Mouse (Mus musculus): Measurements from ENCODE around the gene Txndc11. TPM values are rescaled to one million over a fixed set of nuclear protein-coding genes. Genes with fewer than 3 reads are reported as not detected.

The Txndc11 gene
- total and polyA plus RNA-seq, 3 experiments, result 24.9 to 33.7 TPM; not detected in 1

- no peaks in the 10 kb centered on the region for H3K9me3 ChIP-seq (replicated peaks; ENCODE audit: insufficient read depth, low read length)
- H3K36me3 ChIP-seq (ENCODE audit: control insufficient read depth in 1 of 2, insufficient read depth in 2 of 2, low read length in 2 of 2), result peaks cover 0 to 10% of the 10 kb centered on the region in 2 experiments; a peak in 1 of 4 replicates
- H3K4me1 ChIP-seq (ENCODE audit: control insufficient read depth in 1 of 2, insufficient read depth in 2 of 2, low read length in 2 of 2), result peaks cover 0 to 14% of the 10 kb centered on the region in 2 experiments; a peak in 3 of 4 replicates
- DNase-seq (ENCODE audit: low read depth, low spot score), result no peak
- TF ChIP-seq ZKSCAN1 (IDR thresholded peaks at IDR 0.05; ENCODE audit: low read depth, low read length) (no peak), ELF1 (IDR thresholded peaks at IDR 0.05; ENCODE audit: low read depth, low read length) (no peak), JUND (IDR thresholded peaks at IDR 0.05; ENCODE audit: low read depth, low read length) (no peak), CHD2 (IDR thresholded peaks at IDR 0.05; ENCODE audit: low read length) (no peak), USF2 (IDR thresholded peaks at IDR 0.05; ENCODE audit: borderline replicate concordance in 1 of 2, insufficient read depth in 1 of 2, low read depth in 1 of 2, low read length in 2 of 2) (no peak), MXI1 (IDR thresholded peaks at IDR 0.05; ENCODE audit: low read depth, low read length) (no peak), ETS1 (IDR thresholded peaks at IDR 0.05; ENCODE audit: low read depth, low read length) (no peak), GATA1 (IDR thresholded peaks at IDR 0.05; ENCODE audit: low read depth, low read length) (no peak), ZNF384 (IDR thresholded peaks at IDR 0.05; ENCODE audit: low read depth, low read length) (no peak), MEF2A (IDR thresholded peaks at IDR 0.05; ENCODE audit: extremely low read depth, insufficient replicate concordance, low read depth, low read length, poor library complexity, severe bottlenecking) (no peak), POLR2AphosphoS2 (IDR thresholded peaks at IDR 0.05; ENCODE audit: low read length) (no peak), USF1 (IDR thresholded peaks at IDR 0.05; ENCODE audit: low read depth, low read length) (no peak), TCF12 (IDR thresholded peaks at IDR 0.05; ENCODE audit: low read depth, low read length) (no peak), RCOR1 (IDR thresholded peaks at IDR 0.05; ENCODE audit: low read depth, low read length) (no peak), HCFC1 (IDR thresholded peaks at IDR 0.05; ENCODE audit: low read depth, low read length) (no peak)
- no peak overlapping the region for H3K4me3 ChIP-seq (ENCODE audit: control insufficient read depth in 1 of 2, insufficient read depth in 1 of 2, low read depth in 2 of 2, low read length in 2 of 2)
- H3K27ac ChIP-seq (ENCODE audit: control insufficient read depth, low read depth, low read length), result no peak overlapping the region
- no peak overlapping the region for H3K9ac ChIP-seq (ENCODE audit: control insufficient read depth, low read depth, low read length, poor library complexity, severe bottlenecking)
- peaks cover 0 to 2% of the 10 kb centered on the region in 2 experiments; a peak in 1 of 4 replicates for H3K27me3 ChIP-seq (ENCODE audit: control insufficient read depth in 1 of 2, insufficient read depth in 2 of 2, low read length in 2 of 2)
- no peaks in the 10 kb centered on the region for H3K79me2 ChIP-seq (ENCODE audit: control insufficient read depth, insufficient read depth, low read length, poor library complexity)
Measured at GRCm38 (mm10) chr16:11064341-11064740, 70.1 kb downstream of the Txndc11 start.

DNA sequence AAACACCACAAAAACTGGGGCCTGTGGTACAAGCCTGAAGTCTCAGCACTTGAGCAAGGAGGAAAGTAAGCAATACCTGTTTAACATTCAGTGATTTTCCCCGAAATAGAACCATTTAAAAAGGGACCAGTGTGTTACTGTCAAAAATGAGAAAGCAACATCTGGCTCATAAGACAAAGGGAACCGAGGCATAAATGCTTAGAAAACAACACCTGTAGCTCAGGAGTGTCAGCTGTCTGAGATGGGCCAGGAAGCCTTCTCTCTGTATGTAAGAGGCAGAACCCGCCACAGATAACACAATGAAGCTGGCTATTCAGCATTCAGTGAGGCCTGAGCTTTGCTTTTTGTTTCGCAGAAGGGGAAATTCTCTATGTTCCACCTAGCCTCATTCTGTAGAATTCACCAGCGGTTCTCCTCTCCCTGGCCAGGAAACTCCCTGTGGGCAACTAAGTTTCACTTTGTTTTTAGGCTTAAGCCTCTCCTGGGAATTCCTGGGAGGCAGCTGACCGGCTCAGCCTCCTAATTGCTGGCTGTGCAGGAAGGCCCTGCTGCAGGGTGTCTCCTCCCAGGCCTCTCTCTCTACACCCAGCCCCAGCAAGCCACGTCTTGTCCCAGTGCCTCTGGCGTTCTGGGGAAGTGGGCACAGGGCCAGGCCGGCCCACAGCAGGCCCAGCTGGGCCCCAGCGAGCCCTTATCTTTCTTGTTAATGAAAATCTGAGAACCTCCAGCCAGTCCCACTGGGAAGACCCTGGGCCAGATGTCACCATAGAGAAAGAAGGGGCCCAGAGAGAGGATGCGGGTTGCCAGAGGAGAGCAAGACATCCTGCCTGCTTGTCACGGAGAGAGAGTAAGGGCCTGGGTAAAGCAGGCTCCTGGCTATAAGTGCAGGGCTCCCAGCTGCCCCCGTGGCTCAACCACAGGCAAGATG is 71.4 kb downstream of the Txndc11 start:
- DNase-seq (ENCODE audit: low read depth, low spot score), result peak; percentile 62
- Histone ChIP-seq H3K36me3 (ENCODE audit: control insufficient read depth in 1 of 2, insufficient read depth in 2 of 2, low read length in 2 of 2) (peaks cover 0 to 10% of the 10 kb centered on the region in 2 experiments; a peak in 1 of 4 replicates), H3K79me2 (ENCODE audit: control insufficient read depth, insufficient read depth, low read length, poor library complexity) (no peaks in the 10 kb centered on the region), H3K9ac (ENCODE audit: control insufficient read depth, low read depth, low read length, poor library complexity, severe bottlenecking) (peak overlapping the region; percentile 43), H3K27me3 (ENCODE audit: control insufficient read depth in 1 of 2, insufficient read depth in 2 of 2, low read length in 2 of 2) (peaks cover 0 to 3% of the 10 kb centered on the region in 2 experiments; a peak in 1 of 4 replicates), H3K4me3 (ENCODE audit: control insufficient read depth in 1 of 2, insufficient read depth in 1 of 2, low read depth in 2 of 2, low read length in 2 of 2) (peak overlapping the region in 1 of 2 experiments; percentile 25; a peak in 1 of 4 replicates), H3K27ac (ENCODE audit: control insufficient read depth, low read depth, low read length) (no peak overlapping the region), H3K4me1 (ENCODE audit: control insufficient read depth in 1 of 2, insufficient read depth in 2 of 2, low read length in 2 of 2) (peaks cover 0 to 14% of the 10 kb centered on the region in 2 experiments; a peak in 3 of 4 replicates), H3K9me3 (replicated peaks; ENCODE audit: insufficient read depth, low read length) (no peaks in the 10 kb centered on the region)
- TF ChIP-seq ZNF384 (IDR thresholded peaks at IDR 0.05; ENCODE audit: low read depth, low read length), result no peak
- TF ChIP-seq JUND (IDR thresholded peaks at IDR 0.05; ENCODE audit: low read depth, low read length), result no peak
- peak; percentile 80 for TF ChIP-seq RCOR1 (IDR thresholded peaks at IDR 0.05; ENCODE audit: low read depth, low read length)
- TF ChIP-seq POLR2AphosphoS5 (IDR thresholded peaks at IDR 0.05; ENCODE audit: borderline replicate concordance, low read depth, low read length), result no peak
- TF ChIP-seq CHD2 (IDR thresholded peaks at IDR 0.05; ENCODE audit: low read length), result no peak
- no peak for TF ChIP-seq ZMIZ1 (IDR thresholded peaks at IDR 0.05; ENCODE audit: low read depth, low read length)
- peak; percentile 67 for TF ChIP-seq ETS1 (IDR thresholded peaks at IDR 0.05; ENCODE audit: low read depth, low read length)
- no peak for TF ChIP-seq USF2 (IDR thresholded peaks at IDR 0.05; ENCODE audit: borderline replicate concordance in 1 of 2, insufficient read depth in 1 of 2, low read depth in 1 of 2, low read length in 2 of 2)
- TF ChIP-seq E2F4 (IDR thresholded peaks at IDR 0.05; ENCODE audit: borderline replicate concordance, low read depth, low read length), result no peak
- 0 out of 2 replicates have a peak, but pooled peaks have one; percentile 32 for TF ChIP-seq TBP (IDR thresholded peaks at IDR 0.05; ENCODE audit: low read depth, low read length)
- no peak for TF ChIP-seq POLR2AphosphoS2 (IDR thresholded peaks at IDR 0.05; ENCODE audit: low read length)
- no peak for TF ChIP-seq BHLHE40 (IDR thresholded peaks at IDR 0.05; ENCODE audit: borderline replicate concordance, low read depth, low read length)
- TF ChIP-seq MAX (IDR thresholded peaks at IDR 0.05; ENCODE audit: low read length), result no peak
- TF ChIP-seq MYB (IDR thresholded peaks at IDR 0.05; ENCODE audit: low read depth, low read length), result no peak
- no peak for TF ChIP-seq MYC (IDR thresholded peaks at IDR 0.05; ENCODE audit: low read depth, low read length)
- TF ChIP-seq MAZ (IDR thresholded peaks at IDR 0.05; ENCODE audit: low read depth, low read length), result no peak
- TF ChIP-seq ZKSCAN1 (IDR thresholded peaks at IDR 0.05; ENCODE audit: low read depth, low read length), result no peak
- TF ChIP-seq USF1 (IDR thresholded peaks at IDR 0.05; ENCODE audit: low read depth, low read length), result no peak
- no peak; the same call in 1 of the 2 replicates for TF ChIP-seq TAL1 (IDR thresholded peaks at IDR 0.05; ENCODE audit: low read length)
- TF ChIP-seq NELFE (IDR thresholded peaks at IDR 0.05; ENCODE audit: low read depth, low read length), result no peak
- TF ChIP-seq MEF2A (IDR thresholded peaks at IDR 0.05; ENCODE audit: extremely low read depth, insufficient replicate concordance, low read depth, low read length, poor library complexity, severe bottlenecking), result no peak
